Mouse (Mus musculus): Measurements from ENCODE around the gene Alx3.
A peak's percentile ranks its signal among the peaks of the same experiment; 100 is the strongest.

Alx3 gene

GRCm38 (mm10) chr3:107594662-107595263, at the start of gene Alx3:
Alx3 (plus strand) TSS chr3:107595031.
- DNase-seq (ENCODE audit: inconsistent ontology term) = no peak

- no peak for DNase-seq (ENCODE audit: inconsistent ontology term)
These were observed 49.6 kb upstream of the Alx3 start for GRCm38 (mm10) chr3:107545278-107545677.

- DNase-seq (ENCODE audit: inconsistent ontology term) = no peak
These were observed 49.0 kb upstream of the Alx3 start for GRCm38 (mm10) chr3:107545716-107546412.

DNA sequence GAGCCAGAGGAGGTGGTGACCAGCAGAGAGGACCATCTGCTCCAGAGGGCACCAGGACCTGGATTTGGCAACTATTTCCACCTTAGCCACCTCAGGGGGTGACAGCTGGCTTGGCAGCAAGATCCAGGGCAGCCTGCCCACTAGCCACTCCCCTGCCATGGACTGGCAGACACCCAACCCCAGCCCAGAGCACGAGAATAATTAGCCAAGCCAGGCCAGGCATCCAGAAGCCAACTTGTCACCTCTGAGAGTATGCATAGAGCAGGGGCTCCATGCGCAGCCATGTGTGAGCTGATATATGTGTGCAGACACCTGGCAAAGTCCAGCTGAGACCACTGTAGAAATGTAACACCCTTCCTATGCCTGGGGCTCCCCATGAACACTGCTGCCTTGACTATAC, 47.9 kb upstream of the Alx3 start:
- DNase-seq (ENCODE audit: inconsistent ontology term) = peak; percentile 26

GRCm38 (mm10) chr3:107550409-107551049, 44.3 kb upstream of the Alx3 start:
- no peak for DNase-seq (ENCODE audit: inconsistent ontology term)

DNA sequence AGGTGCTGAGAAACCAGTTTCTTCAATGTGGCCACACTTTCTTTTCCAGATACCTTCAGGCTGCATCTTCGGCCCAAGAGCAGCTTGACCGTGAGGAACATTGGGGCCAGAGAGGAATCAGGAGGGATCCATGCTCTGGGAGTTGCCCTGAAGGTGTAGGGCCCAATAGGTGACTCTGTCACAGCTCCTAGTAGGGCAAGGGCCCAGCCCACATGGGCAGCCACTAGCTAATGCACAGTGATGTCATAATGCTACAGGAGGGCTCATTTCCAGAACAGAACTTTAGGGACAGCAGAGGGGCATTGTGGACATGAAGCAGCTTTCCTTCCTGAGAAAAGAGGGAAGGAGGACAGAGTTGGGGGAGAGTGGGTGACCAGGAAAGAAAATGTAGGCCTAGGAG, 40.0 kb upstream of the Alx3 start, which contains the start of gene Ubl4b:
Ubl4b (minus strand) TSS at position 232 of the 400 bp plus-strand sequence.
- DNase-seq (ENCODE audit: inconsistent ontology term) = no peak

DNA sequence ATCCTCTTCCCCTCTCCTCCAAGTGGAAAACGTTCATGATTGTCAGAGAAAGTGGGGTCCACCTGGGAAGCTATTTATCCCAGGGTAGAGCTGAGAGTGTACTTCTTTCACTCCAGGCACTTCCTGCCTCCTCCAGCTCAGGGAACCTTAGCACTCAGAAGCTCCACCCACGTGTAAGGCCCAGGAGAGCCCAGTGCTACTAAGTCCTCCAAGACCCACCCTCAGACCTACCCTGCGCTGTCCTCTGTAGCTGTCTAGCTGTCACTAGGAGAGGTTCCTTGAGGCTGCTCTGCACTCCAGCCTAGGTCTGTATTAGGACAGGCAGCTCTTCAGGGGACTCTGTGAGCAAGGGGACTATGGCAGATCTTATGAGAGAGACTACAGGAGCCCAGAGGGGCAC, 36.1 kb upstream of the Alx3 start:
- peak; percentile 8 for DNase-seq (ENCODE audit: inconsistent ontology term)

GRCm38 (mm10) chr3:107559183-107559582, 35.6 kb upstream of the Alx3 start:
- peak; percentile 72 for DNase-seq (ENCODE audit: inconsistent ontology term)

DNA sequence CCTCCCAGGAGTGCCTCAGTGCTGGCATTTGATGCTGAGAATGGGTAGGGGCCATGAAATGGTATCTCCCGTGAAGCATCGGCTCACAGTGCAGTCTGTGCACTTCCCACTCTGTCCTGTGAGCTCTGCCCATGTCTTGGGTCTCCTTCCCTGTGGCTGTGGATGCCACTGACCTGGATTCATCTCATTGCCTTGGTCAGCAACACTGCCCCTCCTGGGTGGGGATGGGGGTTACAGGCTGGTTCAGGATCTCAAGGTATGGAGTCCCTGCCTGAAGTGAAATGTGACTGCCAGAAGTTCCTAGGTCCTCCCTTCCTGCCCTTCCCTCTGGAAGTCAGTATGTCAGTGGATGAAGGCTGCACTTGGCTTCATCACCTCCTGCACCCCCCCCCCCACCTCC, 32.7 kb upstream of the Alx3 start:
- no peak for DNase-seq (ENCODE audit: inconsistent ontology term)

- no peak for DNase-seq (ENCODE audit: inconsistent ontology term)
These were observed 32.2 kb upstream of the Alx3 start for GRCm38 (mm10) chr3:107562591-107562990.

DNA sequence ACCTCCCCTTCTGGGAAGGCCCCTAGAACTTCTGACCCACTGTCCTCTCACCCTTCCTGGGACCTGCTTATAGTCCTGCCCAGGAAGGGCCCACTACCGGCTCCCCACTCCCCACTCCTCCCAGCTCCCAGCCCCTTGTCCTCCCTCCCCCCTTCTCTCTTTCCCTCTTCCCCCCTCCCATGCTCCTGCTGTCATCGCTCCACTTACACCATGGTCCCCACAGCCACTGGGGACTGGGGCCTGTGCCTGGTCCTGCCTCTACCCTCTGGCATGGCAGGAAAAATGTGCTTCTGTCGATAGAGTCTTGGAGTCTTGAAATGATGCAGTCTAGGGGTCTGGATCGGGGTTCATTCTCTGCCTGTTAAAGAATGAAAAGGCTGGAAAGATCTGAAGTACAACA, 31.0 kb upstream of the Alx3 start:
- no peak for DNase-seq (ENCODE audit: inconsistent ontology term)

GRCm38 (mm10) chr3:107565331-107565730, 29.5 kb upstream of the Alx3 start:
- DNase-seq (ENCODE audit: inconsistent ontology term) = no peak

DNA sequence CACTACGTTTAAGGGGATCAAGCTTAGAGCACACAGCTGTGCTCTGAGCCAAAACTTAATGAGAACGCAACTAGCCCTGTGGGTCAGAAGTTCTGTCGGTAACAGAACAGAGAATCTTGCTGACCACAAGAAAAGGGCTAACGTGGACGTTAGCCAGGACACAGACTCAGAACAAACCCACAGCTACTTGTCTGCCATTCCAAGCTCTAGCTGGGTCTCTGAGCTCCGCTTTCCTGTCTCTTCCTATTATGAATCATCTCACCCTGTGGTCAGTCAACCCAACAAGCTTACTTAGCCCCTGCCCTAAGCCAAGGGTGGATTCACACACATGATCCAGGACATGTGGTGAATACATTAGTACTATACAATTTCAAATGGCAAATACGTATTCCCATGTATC, 27.1 kb upstream of the Alx3 start:
- DNase-seq (ENCODE audit: inconsistent ontology term) = peak; percentile 68

DNA sequence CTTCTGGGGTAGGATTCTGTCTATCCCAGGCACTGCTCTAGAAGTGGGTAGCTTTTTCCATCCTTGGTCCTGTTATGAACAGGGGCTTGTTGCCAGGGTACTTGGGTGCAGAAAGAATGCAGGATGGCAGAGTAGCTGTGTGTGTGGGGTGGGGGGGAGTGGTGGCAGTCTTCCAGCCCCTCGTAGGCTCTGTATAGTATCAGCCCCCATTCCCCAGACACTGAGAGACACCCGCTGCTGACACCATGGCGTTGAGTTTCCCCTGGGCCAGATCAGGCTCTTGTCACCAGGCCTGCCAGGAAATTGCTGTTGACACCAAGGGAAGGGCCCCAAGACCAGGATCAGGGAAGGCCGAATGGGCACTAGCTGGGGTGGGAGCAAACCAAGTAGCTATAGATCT, 26.1 kb upstream of the Alx3 start:
- DNase-seq (ENCODE audit: inconsistent ontology term) = no peak

DNA sequence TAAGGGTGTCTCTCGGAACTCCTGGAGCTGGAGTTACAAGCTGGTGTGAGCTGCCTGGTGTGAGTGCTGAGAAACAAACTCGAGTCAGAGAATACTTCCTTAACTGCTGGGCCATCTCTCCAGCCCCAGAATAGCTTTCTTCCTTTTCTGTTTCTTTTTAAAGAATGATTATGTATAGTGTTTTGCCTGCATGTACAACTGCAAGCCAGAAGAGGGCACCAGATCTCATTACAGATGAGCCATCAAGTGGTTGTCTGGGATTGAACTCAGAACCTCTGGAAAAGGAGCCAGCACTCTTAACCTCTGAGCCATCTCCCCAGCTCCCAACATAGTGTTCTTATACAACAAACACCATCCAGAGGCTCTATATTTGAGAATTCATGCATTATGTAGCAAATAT, 23.6 kb upstream of the Alx3 start:
- no peak for DNase-seq (ENCODE audit: inconsistent ontology term)

DNA sequence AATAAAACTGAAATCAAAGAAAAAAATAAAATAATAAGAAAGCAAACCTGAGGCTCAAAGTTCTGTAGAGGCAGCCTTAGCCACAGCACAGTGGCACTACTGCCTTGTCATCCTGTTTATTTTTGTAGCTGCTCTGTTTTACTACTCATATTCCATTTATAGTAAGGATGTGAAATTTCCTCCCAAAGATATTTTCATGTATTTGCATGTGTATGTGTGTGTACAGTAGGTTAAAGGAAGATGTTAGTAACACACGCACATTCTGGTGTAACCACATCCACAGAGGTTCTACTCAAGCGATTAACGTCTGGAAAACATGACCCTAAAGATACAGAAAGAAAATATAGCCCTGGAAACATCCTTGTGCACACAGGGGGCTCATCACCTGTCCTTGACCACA, 18.0 kb upstream of the Alx3 start:
- DNase-seq (ENCODE audit: inconsistent ontology term) = no peak

DNA sequence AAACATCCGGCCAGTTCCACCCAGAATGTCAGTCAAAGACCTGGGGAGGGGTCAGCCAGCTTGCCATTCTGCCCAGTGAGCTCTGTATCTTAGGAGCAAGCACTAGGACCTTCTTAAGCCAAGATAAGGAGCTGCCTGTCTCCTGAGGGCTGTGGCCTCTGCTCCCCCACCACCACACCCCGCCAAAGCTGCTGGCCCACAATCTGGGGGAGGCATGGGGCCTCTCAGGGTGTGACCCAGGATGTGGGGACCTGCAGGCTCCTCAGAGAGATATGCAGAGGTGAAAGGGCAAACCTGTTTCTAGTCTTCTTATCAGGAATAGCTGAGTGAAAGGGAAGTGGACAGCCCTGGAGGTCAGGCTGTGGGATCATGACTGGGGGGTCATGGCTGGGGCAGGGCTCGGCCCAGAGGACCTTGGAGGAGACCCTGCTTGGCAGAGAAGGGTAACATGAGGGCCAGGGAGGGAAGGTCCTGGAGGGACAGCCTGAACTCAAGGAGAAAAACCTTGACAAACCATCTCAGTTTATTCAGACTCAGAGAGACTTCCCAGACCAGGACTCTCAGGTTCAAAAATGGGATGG, 16.9 kb upstream of the Alx3 start:
- DNase-seq (ENCODE audit: inconsistent ontology term) = no peak

DNA sequence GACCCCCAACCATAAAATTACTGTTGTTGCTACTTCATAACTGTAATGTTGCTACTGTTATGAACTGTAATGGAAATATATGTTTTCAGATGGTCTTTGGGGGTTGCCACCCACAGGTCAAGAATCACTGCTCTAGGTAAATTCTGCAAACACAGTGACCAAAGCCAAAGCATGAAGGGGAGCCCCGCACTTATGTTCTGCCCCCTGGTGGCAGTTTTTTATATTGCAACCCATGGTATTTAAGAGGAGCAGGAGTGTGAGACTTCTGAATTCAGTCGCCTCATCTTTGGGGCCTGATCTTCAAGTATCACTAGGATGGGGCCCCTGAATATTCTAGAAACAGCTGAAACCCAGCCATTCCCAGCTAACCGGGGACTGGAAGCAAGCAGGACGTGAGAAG, 15.4 kb upstream of the Alx3 start:
- DNase-seq (ENCODE audit: inconsistent ontology term) = peak; percentile 40

DNA sequence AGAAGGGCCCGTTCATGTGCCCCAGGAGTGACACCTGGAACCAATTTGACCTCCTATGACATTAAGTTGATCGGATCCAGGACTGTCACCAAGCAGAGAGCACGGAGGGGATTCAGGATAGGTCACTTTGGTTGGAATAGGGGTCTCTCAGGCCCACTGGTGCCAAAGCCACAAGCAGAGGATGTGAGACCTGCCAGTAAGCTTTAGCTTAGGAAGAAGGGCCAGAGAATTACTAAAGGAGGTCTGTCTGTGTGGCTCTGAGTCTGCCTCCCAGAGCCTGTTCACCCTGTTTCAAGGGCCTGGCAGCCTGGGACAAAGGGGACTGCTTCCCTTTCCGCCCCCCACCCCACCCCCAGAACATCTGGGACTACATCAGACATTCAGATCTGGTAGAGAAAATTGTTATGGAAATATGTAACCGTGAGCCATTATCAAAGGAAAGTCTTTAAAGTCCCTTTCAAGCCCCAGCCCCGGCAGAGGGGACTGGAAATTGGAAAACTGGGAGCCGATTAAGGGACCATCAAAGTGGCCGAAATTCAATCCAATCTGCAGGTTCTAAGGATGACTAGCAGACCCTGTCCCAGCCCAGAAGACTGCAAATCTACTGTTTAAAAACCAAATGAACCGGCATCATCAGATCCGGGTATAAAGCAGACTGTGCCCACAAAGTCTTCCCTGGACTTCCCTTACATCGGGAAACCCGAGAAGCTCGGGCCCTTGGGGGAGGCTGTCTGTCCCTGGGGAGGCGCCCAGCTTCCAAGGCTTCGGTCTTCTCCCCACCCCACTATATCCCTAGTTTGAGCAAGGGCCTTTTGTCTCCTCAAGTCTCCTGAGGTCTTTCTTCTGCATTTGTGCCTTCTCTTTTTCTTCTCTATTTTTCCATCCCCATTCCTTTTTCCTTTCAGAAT, 13.5 kb upstream of the Alx3 start:
- no peak for DNase-seq (ENCODE audit: inconsistent ontology term)

- peak; percentile 22 for DNase-seq (ENCODE audit: inconsistent ontology term)
These were observed 12.5 kb upstream of the Alx3 start for GRCm38 (mm10) chr3:107582130-107582874.
